Mouse (Mus musculus): ENCODE measurements around the gene Maml3. TPM values are rescaled to one million over a fixed set of nuclear protein-coding genes. Genes with fewer than 3 reads are reported as not detected.
A peak's percentile ranks its signal among the peaks of the same experiment; 100 is the strongest.

The Maml3 gene
- total RNA-seq, 2 experiments from 2014 or later, result 2.5 to 4.4 TPM

DNA sequence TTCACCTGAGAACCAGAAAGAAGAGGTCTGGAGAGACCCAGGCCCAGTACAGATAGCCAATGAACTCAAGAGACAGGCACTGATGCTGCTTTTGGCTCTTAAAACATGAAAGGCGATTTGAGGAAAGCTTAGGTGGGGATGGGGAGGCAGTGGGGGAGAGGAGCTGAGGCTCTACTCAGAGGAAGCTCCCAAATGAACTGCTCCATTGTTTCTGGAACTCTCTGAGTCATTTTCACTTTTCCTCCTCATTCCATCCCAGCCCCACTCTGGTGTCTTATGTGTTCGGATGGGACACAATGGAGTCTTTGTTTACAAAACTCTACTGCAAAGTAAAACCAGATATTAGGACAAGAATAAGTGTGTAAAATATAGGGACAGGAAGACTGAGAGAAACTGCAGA lies 53.1 kb downstream of the Maml3 start:
- DNase-seq (ENCODE audit: low spot score), result no peak
- intact Hi-C loops (cut with DNase I), result no loop called here

DNA sequence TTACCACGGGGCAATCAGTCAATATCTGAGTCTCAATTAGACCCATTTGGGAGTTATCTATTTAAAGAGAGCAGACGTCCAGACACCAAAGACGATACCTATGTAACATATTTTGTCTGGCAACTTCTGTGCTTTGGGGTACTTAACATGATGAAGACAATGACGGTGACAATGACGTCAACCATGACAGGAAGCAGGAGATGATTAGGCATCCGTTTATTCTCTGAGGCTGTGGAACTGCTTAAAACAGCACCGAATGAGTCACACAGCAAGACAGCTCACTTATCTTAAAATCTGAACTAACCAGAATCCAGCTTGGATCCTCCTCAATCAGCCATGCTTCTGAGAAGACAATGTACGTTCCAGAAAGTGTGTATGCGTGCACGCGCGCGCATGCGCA lies 56.8 kb downstream of the Maml3 start:
- intact Hi-C loops (cut with DNase I), result loop anchor here (5.0 kb wide), 1 partner anchor 149 kb away; no protein-coding TSS in a partner anchor
- no peak for DNase-seq (ENCODE audit: low spot score)

DNA sequence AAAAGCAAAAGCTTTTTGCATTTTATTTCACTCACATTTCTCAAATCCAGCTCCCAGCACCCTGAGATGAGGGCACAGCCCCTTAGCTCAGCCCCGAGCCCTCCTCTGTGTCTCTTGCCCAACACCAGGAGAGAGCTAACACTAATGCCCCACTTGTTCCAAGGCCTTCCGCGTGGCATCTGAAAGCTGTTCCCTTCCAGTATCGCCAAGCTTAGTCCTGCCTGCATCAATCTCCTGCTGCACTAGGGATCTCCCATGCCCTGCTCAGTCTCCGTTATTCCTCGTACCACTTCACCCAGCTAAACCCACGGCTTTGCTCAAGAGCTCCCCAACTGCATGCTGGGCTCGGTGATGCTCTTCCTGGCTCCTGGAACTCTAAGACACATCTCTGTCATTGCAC lies 57.3 kb downstream of the Maml3 start:
- intact Hi-C loops (cut with DNase I), result loop anchor here (5.0 kb wide), 1 partner anchor 150 kb away; no protein-coding TSS in a partner anchor
- no peak for DNase-seq (ENCODE audit: low spot score)

DNA sequence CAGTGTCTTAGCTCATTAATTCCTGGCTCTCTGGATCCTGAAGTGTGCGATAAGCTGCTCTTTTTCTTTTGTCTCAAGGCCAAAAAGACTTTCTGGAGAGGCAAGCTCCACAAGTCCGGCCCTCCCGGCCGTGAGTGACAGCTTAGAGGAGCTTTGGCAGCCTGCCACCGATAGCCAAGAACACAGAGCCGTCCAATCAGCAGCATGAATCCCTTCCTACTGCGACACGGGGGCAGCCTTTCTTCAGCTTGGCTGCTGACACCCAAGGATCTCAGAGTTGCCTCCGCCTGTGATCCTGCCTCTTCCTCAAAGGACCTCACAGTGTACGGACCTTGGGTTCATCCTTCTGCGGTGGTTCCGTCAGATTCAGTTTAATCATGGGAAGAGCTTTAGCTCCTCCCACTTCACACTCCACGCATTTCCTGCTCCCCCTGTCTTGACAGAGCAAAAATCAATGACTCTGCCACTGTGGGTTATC lies 57.9 kb downstream of the Maml3 start:
- DNase-seq (ENCODE audit: low spot score), result peak; percentile 93
- intact Hi-C loops (cut with DNase I), result loop anchor here (1.0 to 5.0 kb wide), 2 partner anchors 57 to 150 kb away; no protein-coding TSS in a partner anchor

DNA sequence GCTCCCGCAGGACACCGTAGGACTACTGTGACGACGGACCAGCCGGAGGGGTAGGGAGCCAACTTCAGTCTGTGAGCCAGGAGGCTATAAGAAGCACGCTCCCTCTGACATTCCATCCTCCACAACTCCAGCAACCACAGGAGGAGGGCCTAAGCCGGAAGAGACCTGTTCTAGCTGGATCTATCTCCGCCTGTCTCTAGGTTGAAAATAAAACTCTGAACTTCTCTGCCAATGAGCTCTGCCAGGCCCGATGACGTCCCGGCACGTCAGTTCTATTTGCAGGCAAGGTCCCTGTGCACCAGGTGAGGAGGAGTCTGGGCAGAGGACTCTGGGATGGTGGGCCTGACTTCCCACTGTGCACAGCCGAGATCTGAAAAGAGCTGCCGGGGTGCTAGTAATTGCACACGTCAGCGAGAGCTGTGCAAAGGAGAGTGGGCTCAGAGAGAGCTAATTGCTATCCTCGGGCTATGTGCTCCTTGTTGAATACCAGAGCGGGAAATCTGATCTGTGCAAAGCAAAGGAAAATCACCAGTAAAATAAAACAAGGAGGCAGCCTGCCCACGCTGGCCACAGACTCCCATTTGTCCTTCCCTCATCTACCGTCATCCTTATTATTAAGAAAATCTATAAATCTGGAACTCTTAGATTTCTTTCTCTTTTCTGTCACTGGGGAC lies 58.7 kb downstream of the Maml3 start:
- intact Hi-C loops (cut with DNase I), result loop anchor here (1.0 to 5.0 kb wide), 2 partner anchors 58 to 151 kb away; no protein-coding TSS in a partner anchor
- peak; percentile 61 for DNase-seq (ENCODE audit: low spot score)

DNA sequence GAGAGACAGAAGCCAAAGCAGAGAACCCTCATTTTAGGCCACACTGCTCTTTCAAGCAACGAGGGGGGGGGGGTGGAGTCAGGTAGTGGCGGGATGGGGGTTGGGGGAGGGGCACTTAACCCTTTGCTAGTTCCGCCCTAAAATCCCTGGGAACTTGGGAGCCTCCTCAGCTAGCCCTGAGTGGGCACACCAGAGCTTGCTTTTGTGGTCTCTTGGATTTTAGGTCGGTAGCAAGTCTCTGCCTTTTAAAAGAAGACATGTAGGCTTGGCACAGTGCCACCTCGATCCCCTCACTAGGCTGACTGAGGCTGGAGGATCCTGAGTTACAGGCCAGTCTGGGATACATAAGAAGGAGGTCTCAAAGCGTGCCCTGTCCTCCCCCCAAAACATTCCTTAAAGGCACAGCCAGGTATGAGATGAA lies 59.6 kb downstream of the Maml3 start:
- DNase-seq (ENCODE audit: low spot score), result no peak
- intact Hi-C loops (cut with DNase I), result loop anchor here (2.0 to 5.0 kb wide), 2 partner anchors 136 to 152 kb away; no protein-coding TSS in a partner anchor

DNA sequence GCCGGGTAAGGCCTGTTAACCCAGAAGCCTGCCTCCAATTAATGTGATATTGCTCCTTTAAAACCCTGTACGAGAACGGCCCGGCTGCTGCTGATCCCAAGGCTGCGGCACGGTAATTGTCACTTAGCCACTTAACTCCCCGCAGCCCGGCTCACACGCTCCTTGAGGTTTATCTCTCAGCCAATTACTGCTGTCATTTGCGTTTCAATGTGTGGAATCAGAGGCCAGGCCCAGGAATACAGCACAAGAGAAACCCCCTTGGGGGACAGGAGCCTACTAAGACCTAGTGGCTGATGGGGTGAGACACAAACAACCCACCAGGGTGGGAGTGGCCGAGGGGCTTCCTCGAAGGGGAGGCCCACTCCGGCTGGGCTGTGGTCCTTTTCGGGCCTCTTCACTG lies 60.2 kb downstream of the Maml3 start:
- intact Hi-C loops (cut with DNase I), result loop anchor here (2.0 to 5.0 kb wide), 2 partner anchors 136 to 153 kb away; no protein-coding TSS in a partner anchor

DNA sequence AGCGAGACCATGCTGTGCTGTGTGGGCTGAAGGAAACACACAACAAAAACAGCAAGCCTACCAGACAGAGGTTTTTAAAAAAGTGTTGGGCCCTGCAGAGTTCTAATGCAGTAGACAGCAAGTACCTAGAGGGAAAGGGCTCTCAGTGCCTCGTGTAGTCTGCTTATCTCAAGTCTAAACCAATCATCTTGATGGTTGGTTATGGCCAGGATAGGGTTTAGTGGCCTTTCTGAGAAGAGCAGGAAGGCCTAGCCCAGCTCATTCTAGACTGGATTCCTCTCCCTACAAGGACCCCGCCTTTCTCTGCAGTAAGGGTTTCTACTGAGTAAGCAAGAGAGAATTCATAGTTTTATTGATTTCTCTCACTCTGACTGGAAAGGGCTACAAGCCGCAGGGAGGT lies 61.0 kb downstream of the Maml3 start:
- intact Hi-C loops (cut with DNase I), result loop anchor here (2.0 kb wide), 1 partner anchor 137 kb away; no protein-coding TSS in a partner anchor
- DNase-seq (ENCODE audit: low spot score), result no peak

More for the DNA sequence above, 60.2 kb downstream of the Maml3 start:
- DNase-seq (ENCODE audit: low spot score), result no peak

DNA sequence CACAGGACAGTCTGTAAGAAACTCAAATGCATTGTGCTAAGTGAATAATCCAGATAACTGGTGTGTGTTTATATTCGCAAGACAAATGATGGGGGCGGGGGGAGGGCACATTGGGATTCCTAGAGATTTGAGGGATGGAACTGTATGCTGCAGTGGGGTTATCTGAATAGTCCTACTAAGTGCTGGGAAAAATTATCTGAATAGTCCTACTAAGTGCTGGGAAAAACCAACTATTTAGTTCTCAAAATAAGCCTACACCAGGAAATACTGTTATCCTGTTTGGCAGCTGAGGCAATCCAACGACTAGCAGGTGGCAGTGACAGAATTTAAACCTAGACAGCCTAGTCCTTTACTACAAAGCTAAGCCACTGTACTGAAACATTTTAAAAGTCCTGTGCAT lies 62.2 kb downstream of the Maml3 start:
- intact Hi-C loops (cut with DNase I), result no loop called here
- no peak for DNase-seq (ENCODE audit: low spot score)

DNA sequence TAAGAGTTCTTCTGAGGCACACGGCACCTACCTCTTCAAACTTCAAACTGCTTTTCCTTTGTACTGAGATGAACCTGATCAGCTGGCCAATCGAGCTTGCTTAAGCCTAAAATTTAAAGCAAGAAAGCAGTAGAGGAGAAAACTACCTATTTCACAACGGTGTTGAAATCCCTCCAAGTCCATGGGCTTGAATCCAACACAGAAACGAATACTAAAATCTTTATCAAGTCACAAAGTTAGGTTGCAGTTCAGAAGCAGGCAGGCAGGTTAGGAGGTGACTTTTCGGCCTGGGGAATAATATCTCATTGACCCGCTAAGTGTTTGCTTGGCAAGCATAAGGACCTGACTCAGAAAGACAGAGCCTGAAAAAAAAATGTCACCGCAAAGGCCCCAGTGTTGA lies 64.9 kb downstream of the Maml3 start:
- DNase-seq (ENCODE audit: low spot score), result no peak
- intact Hi-C loops (cut with DNase I), result no loop called here

DNA sequence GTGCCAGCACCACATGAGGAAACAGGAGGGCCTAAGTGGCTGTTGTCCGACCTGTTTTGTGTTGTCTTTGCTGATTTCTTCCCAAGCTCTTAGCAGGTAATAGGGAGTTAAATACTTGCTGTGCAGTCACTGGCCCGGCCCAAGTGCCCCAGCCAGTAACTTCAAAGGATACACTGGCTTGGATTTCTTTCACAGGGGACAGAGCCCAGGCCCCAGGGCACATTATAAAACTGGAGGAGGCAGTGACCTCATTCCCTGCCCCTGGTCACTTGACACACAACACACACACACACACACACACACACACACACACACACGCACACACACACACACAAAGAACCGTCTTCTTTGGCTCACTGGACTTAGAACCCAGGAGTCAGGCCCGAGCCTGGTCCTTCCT lies 67.6 kb downstream of the Maml3 start:
- intact Hi-C loops (cut with DNase I), result no loop called here
- DNase-seq (ENCODE audit: low spot score), result no peak

DNA sequence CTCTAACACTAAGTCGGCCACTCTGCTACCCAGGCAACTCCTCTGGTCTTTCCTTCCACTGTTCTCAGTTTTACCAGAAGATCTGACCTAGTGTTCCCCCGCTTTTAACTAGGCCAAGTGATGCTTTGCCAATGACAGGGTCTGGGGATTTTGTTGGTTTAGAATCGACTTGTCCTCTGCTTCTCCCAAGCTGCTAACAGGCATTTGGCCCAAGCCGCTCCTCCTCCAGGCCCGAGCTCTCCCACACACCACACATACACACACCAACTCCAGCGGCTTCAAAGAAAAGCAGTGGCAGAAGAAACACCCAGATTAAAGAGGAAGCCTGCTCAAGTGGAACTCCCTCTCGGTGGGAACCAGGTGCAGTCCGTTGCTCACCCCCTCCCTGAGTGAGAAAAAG lies 69.5 kb downstream of the Maml3 start:
- DNase-seq (ENCODE audit: low spot score), result no peak
- intact Hi-C loops (cut with DNase I), result no loop called here

DNA sequence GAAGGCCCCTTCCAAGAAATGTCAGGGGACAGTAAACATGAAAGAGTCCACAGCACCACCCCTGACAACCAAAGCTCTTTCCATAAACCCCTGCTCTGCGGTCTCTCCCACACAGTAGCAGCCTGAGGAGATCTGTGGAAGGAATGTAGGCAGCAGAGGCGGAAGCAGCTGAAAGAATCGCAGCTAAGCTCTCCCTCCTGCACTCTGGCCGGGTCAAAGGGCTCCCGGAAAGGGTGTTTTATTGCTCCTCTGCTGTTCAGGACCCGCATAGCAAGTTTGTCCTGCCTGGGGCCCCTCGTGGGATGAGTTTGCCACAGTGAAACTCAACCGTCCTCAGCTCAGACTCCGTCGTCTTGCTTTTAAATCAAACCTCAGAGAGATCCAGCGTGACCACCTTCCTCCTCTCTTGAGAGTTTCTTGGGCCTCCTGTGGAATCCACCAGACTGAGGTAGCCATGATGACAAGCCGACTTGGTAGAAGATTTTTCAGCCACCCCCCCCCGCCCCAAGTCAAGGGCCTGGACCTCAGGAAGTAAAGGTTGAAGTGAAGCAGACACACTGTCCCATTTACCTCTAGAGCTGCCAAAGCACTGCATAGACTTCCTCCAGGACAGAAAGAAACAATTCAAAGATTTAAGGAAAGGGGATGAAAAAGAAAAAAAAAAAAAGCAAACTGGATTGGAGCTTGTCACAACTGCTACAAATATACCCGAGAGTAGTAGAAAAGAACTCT lies 70.9 kb downstream of the Maml3 start:
- no peak for DNase-seq (ENCODE audit: low spot score)
- intact Hi-C loops (cut with DNase I), result no loop called here

DNA sequence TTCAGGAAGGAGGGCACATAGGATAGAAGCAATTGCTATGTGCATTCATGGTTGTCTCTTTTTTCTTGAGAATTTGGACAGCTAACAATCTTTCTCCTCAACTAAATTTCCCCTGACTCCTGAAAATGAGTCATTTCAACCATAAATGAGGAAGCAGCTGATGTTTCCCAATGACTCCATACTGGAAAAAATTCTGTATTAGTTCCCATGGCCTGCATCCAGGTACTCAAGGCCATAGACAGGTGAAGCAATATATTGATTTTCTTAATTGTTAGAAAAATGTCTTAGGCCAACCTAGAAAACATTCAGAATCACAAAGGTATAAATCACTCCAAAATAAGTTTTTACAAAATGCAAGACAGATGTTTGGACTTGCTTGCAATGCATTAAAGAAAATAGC lies 73.5 kb downstream of the Maml3 start:
- intact Hi-C loops (cut with DNase I), result no loop called here
- DNase-seq (ENCODE audit: low spot score), result no peak

DNA sequence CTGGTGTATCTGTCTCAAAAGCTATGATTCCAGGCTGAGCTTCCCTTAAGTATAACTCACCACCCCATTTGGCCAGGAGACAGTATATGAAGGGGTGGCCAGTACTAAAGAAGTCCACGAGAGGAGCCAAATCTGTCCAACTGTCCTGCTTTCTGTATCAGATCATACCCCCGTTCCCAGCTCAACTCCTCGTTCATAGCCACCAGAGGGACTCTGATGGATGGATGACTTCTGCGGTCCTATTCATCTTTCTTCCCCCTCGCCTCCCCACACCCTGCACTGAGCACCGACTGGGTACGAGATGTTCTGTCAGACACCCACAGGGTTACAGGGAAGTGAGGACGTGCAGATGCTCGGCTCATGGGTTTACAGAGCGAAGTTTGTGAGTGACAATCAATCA lies 74.8 kb downstream of the Maml3 start:
- intact Hi-C loops (cut with DNase I), result no loop called here

DNA sequence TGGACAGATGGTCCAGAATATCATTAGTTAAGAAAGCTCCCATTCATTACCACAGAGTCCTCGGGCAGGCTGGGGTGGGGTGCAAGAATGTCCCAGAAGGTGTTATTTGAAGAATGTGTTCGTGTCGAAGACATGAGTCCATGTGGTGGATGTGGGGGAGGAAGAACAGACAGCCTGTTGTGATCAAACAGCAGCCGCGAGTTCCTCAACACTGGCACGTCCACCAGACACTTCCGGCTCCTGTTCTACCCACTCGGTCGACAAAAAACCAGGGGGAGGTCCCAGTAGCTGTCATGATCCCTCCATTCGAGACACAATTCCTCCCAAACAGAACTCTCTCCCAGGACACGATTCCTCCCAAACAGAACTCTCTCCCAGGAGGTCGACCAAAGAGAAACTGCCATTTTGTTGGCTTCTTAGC lies 75.2 kb downstream of the Maml3 start:
- no peak for DNase-seq (ENCODE audit: low spot score)
- intact Hi-C loops (cut with DNase I), result no loop called here

More for the DNA sequence above, 74.8 kb downstream of the Maml3 start:
- DNase-seq (ENCODE audit: low spot score), result no peak

DNA sequence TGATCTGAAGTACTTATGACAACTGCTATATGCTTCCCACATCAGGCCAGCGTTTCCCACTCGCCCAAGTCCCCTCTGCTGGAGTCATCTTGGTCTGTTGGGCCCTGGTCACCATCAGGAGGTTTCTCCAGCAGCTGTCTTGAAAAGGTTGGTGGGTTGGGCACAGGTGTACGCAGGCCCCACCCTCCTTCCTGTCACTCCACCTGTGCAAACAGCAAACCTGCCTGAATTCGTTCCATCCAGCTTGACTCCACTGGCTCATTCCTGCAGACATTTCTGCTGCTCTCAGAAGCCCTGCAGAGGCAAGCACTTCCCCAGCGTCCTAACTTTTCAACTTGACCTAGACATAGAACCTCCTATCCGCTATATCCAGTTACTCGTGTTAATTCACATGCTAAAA lies 76.9 kb downstream of the Maml3 start:
- DNase-seq (ENCODE audit: low spot score), result no peak
- intact Hi-C loops (cut with DNase I), result no loop called here

DNA sequence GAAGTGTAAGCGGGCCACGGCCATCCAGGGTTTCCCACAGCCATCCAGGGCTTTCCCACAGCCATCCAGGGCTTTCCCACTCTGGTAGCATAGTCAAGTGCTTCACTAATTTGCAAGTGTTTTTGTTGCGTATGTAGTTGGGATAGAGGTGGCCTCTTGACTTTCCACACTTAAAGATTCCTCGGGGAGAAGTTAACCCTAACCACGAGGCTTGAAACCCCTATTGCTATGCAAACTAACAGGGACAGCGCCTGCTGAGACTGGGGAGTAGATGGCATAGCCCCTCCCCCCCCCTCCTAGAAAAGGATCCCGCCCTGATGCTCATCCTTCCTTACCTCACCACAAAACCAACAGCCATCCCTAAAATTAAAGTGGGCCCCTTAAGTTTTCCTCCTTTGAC lies 82.4 kb downstream of the Maml3 start:
- intact Hi-C loops (cut with DNase I), result no loop called here
- no peak for DNase-seq (ENCODE audit: low spot score)

DNA sequence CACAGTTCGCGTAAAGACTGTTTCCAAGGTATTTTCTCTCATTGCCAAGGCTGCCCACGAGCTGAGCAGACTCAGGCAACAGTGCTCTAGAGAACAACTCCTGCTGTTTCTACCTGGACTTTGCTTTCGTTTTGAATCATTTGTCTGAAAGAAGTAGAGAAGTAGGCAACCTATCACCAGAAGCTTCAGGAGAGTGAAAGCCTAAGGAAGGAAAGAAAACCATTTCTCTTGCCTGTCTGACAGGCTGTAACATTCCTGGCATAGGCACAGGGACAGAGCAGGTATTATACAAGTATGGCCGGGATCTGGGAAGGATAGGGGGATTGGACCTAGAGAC lies 86.8 kb downstream of the Maml3 start:
- no peak for DNase-seq (ENCODE audit: low spot score)
- intact Hi-C loops (cut with DNase I), result no loop called here

DNA sequence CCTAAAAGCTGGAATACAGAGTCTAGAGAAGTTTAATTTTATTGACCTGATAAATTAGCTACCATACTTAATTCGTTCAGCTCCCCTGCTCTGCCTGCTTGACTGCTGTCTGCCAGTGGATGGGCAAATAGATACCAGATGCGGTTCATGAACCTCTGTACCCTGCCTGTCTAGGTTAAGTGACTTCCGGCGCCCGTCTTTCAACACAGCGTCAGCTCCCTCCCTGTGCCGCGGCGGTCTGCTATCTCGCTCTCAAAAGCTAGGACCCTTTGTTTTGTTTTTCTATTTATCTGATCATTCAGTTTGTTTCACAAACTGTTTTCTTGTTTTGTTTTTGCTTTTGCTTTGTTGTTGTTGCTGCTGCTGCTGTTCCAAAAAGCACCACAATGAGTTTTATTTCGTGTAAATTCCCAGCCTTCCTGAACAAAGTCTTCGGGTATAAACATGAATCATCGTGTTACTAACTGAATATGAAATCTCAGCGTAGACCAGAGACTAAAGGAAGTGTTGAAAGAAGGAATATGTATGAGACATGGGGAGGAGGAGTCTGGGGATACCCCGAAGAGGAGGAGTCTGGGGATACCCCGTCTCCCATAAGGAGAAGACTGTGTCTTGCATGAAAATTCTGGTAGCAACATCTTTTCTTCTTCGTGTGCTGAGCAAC lies 87.3 kb downstream of the Maml3 start:
- DNase-seq (ENCODE audit: low spot score), result no peak
- intact Hi-C loops (cut with DNase I), result no loop called here

DNA sequence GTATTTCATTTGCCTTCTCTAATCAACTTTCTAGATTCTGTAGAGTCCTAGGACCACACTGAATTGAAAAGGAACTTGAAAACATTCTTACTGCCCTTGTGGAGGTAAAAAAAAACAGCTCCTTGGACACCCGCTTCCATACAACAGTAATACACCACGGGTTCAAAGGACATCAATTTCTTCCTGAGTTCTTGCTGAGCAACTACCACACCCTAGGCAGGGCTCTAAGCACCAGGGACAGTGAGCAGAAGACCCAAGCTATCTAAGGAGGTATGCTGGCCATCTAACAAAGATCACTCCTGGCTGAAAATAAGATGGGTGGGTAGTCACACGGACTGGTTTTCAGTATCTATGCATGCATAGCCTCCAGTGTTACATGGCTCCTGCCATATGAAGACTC lies 88.7 kb downstream of the Maml3 start:
- intact Hi-C loops (cut with DNase I), result no loop called here

More for the DNA sequence above, 88.7 kb downstream of the Maml3 start:
- DNase-seq (ENCODE audit: low spot score), result no peak
